Mouse (Mus musculus) spleen, adult 2 months (tissue): ENCODE data around the gene Nqo1.

ENCODE experiments used
- CTCF ChIP-seq: fragments of 200-500 bp; IDR thresholded peaks from 2 replicates; pipeline ENCODE4 v1.5.1; 2011; ENCODE audit warnings: mild to moderate bottlenecking, inconsistent platforms; ENCODE audit not compliant: insufficient read depth, insufficient read length, insufficient replicate concordance; ENCODE audit errors: extremely low read depth
- POLR2A ChIP-seq: fragments of 200-500 bp; IDR thresholded peaks from 2 replicates; pipeline ENCODE4 v1.6.1; 2011; ENCODE audit warnings: low read depth, low read length, inconsistent platforms

DNA sequence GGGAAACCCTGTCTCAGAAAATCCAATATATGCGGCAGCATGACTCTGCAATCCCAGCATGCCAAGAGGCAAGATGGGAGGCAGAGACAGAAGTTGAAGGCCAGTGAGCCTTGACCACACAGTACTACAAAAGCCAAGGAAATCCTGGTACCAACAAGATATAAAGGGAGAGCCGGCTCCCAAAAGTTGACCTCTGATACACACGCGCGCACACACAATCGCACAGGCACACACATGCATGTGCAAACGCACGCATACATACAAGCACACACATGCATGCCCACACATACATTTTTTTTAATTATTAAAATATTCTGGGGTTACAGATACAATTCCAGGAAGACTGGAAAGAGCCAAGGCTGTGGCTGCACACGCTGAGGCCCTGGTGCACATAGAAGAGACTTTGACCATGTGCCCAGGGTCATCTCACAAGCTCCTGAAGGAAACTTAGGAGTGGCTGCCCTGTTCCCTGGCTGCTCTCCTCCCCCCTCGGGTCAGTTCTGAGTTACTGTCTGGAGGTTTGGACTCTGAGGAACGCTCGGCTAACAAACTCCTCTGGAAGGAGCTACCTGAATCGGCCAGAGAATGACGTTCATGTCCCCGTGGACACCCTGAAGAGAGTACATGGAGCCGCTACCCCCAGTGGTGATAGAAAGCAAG, 12.4 kb downstream of the Nqo1 start:
- TF ChIP-seq CTCF (no peak), POLR2A (no peak)
